8 mouse cellular contexts compared by ENCODE assay signal in the genomic region with DNA sequence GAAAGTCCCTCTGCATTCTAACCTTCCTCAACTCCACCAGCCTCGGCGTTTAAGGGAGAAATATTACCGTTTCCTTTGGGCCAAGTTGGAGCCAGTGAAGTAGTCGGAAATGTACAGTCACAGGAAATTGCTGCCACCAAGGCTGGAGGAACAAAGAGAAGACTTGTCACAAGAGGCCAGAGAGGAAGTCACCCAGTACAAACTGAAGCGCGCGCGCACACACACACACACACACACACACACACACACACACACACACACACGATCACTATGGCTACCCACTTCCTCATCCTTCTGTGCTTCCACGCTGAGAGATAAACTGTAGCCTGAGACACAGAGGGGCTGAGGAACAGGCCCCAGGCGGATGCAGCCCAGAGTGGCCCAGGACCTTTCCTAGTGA. TPM values are rescaled to one million over a fixed set of nuclear protein-coding genes. Genes with fewer than 3 reads are reported as not detected.
A peak's percentile ranks its signal among the peaks of the same experiment; 100 is the strongest.
DNase-seq lines count a peak whose midpoint lies in the region; ATAC-seq lines count a peak whose summit lies in the region.

No protein-coding gene starts in this region.

- WGBS in midbrain, embryonic 15.5 days, result 68% methylated on average over 11 of the region's 11 CpGs
- WGBS in midbrain, embryonic 11.5 days, result 72% methylated on average over 11 of the region's 11 CpGs
- WGBS in intestine, embryonic 16.5 days, result 58% methylated on average over 11 of the region's 11 CpGs

- H3K4me3 ChIP-seq in midbrain, embryonic 15.5 days, result no peak overlapping the region
- H3K4me3 ChIP-seq in midbrain, embryonic 11.5 days (ENCODE audit: low read depth, low read length), result no peak overlapping the region
- no peak overlapping the region for H3K4me3 ChIP-seq in intestine, embryonic 16.5 days (ENCODE audit: low read length)

- H3K27ac ChIP-seq in midbrain, embryonic 15.5 days, result 0 out of 2 replicates have a peak overlapping the region, but pooled peaks have one; percentile 29
- no peak overlapping the region for H3K27ac ChIP-seq in midbrain, embryonic 11.5 days (ENCODE audit: low read depth, low read length)
- peak overlapping the region; percentile 24; the same call in 1 of the 2 replicates for H3K27ac ChIP-seq in intestine, embryonic 16.5 days (ENCODE audit: low read length)

- H3K9ac ChIP-seq in midbrain, embryonic 15.5 days, result no peak overlapping the region
- no peak overlapping the region for H3K9ac ChIP-seq in midbrain, embryonic 11.5 days (ENCODE audit: low read length)
- H3K9ac ChIP-seq in intestine, embryonic 16.5 days (ENCODE audit: low read depth, low read length), result no peak overlapping the region

- H3K9me3 ChIP-seq in midbrain, embryonic 15.5 days, result no peaks in the 10 kb centered on the region
- no peaks in the 10 kb centered on the region for H3K9me3 ChIP-seq in midbrain, embryonic 11.5 days (ENCODE audit: control insufficient read depth, low read length)
- no peaks in the 10 kb centered on the region for H3K9me3 ChIP-seq in intestine, embryonic 16.5 days (ENCODE audit: control insufficient read depth, low read length)

- ATAC-seq in midbrain, embryonic 15.5 days (replicated peaks), result no peak
- ATAC-seq in midbrain, embryonic 11.5 days (ENCODE audit: low FRiP score), result no peak
- no peak for ATAC-seq in intestine, embryonic 16.5 days

- no peaks in the 10 kb centered on the region for H3K4me1 ChIP-seq in midbrain, embryonic 15.5 days
- no peaks in the 10 kb centered on the region for H3K4me1 ChIP-seq in midbrain, embryonic 11.5 days (ENCODE audit: control insufficient read depth, insufficient read depth, low read length)
- H3K4me1 ChIP-seq in intestine, embryonic 16.5 days (ENCODE audit: control insufficient read depth, insufficient read depth, low read length), result no peaks in the 10 kb centered on the region

- H3K4me2 ChIP-seq in midbrain, embryonic 15.5 days, result no peak overlapping the region
- H3K4me2 ChIP-seq in midbrain, embryonic 11.5 days, result no peak overlapping the region
- H3K4me2 ChIP-seq in intestine, embryonic 16.5 days (ENCODE audit: low read depth, low read length), result no peak overlapping the region

- DNase-seq in midbrain, embryonic 11.5 days (ENCODE audit: low spot score, missing footprints), result no peak
- peak; percentile 22 for DNase-seq in embryo, embryonic 11 days
- peak; percentile 73 for DNase-seq in lung, postnatal 10 days
- peak; percentile 24 for DNase-seq in telencephalon, adult 2 months (ENCODE audit: low read depth, low spot score)
- no peak for DNase-seq in frontal cortex, postnatal 36 days (ENCODE audit: low spot score in 2 of 2)
- no peak for DNase-seq in ovary, adult 18-20 months (ENCODE audit: low spot score)

- H3K27me3 ChIP-seq in midbrain, embryonic 15.5 days (replicated peaks), result 0 out of 2 replicates have a peak, but pooled peaks cover 4% of the 10 kb centered on the region
- H3K27me3 ChIP-seq in midbrain, embryonic 11.5 days (ENCODE audit: control insufficient read depth, insufficient read depth, low read length), result no peaks in the 10 kb centered on the region
- H3K27me3 ChIP-seq in intestine, embryonic 16.5 days (replicated peaks; ENCODE audit: control insufficient read depth, insufficient read depth, low read length), result no peaks in the 10 kb centered on the region

- no peaks in the 10 kb centered on the region for H3K36me3 ChIP-seq in midbrain, embryonic 15.5 days (replicated peaks)
- H3K36me3 ChIP-seq in midbrain, embryonic 11.5 days (ENCODE audit: control insufficient read depth, insufficient read depth, low read length), result no peaks in the 10 kb centered on the region
- H3K36me3 ChIP-seq in intestine, embryonic 16.5 days (ENCODE audit: control insufficient read depth, insufficient read depth, low read length), result no peaks in the 10 kb centered on the region

RNA-seq across cellular contexts. Expression of a gene that starts 19.2 kb away (rescaled TPM):
- polyA plus RNA-seq in midbrain, embryonic 15.5 days (2015; fragmentation: Nextera tagmentation; extraction: Ambion mirVana), result 27.8 and 36.6 TPM in 2 replicates
- 16.6 and 19.7 TPM in 2 replicates for polyA plus RNA-seq in midbrain, embryonic 11.5 days (2014; fragmentation: Nextera tagmentation; extraction: Ambion mirVana)
- 55.2 and 59.9 TPM in 2 replicates for polyA plus RNA-seq in intestine, embryonic 16.5 days (2015; fragmentation: Nextera tagmentation; extraction: Ambion mirVana)

RNA-seq across cellular contexts. Expression of a gene that starts 25.3 kb away (rescaled TPM):
- polyA plus RNA-seq in midbrain, embryonic 15.5 days (2015; fragmentation: Nextera tagmentation; extraction: Ambion mirVana), result 0.53 and 0.59 TPM in 2 replicates
- polyA plus RNA-seq in midbrain, embryonic 11.5 days (2014; fragmentation: Nextera tagmentation; extraction: Ambion mirVana), result 0.43 and 0.45 TPM in 2 replicates
- polyA plus RNA-seq in intestine, embryonic 16.5 days (2015; fragmentation: Nextera tagmentation; extraction: Ambion mirVana), result 2.4 and 3.1 TPM in 2 replicates

RNA-seq across cellular contexts. Expression of a gene that starts 27.2 kb away (rescaled TPM):
- 2.4 and 2.8 TPM in 2 replicates for polyA plus RNA-seq in midbrain, embryonic 15.5 days (2015; fragmentation: Nextera tagmentation; extraction: Ambion mirVana)
- polyA plus RNA-seq in midbrain, embryonic 11.5 days (2014; fragmentation: Nextera tagmentation; extraction: Ambion mirVana), result 0.63 and 1.2 TPM in 2 replicates
- 2.6 TPM in 2 replicates for polyA plus RNA-seq in intestine, embryonic 16.5 days (2015; fragmentation: Nextera tagmentation; extraction: Ambion mirVana)

RNA-seq across cellular contexts. Expression of a gene that starts 31.8 kb away (rescaled TPM):
- polyA plus RNA-seq in midbrain, embryonic 15.5 days (2015; fragmentation: Nextera tagmentation; extraction: Ambion mirVana), result 16.3 and 17.9 TPM in 2 replicates
- 5.3 and 5.9 TPM in 2 replicates for polyA plus RNA-seq in midbrain, embryonic 11.5 days (2014; fragmentation: Nextera tagmentation; extraction: Ambion mirVana)
- polyA plus RNA-seq in intestine, embryonic 16.5 days (2015; fragmentation: Nextera tagmentation; extraction: Ambion mirVana), result 2.5 and 3.0 TPM in 2 replicates

RNA-seq across cellular contexts. Expression of a gene that starts 51.0 kb away (rescaled TPM):
- 790 and 817 TPM in 2 replicates for polyA plus RNA-seq in midbrain, embryonic 15.5 days (2015; fragmentation: Nextera tagmentation; extraction: Ambion mirVana)
- polyA plus RNA-seq in midbrain, embryonic 11.5 days (2014; fragmentation: Nextera tagmentation; extraction: Ambion mirVana), result 128 and 134 TPM in 2 replicates
- 32.4 and 33.3 TPM in 2 replicates for polyA plus RNA-seq in intestine, embryonic 16.5 days (2015; fragmentation: Nextera tagmentation; extraction: Ambion mirVana)

Comparison
In these comparisons a context has a peak if more than half of its experiments do, and no peak if none do; other contexts are left out.
1. DNase-seq: peak in embryo, embryonic 11 days (single experiment), lung, postnatal 10 days (single experiment) and telencephalon, adult 2 months (single experiment); none in midbrain, embryonic 11.5 days (single experiment), frontal cortex, postnatal 36 days (0 of 2) and ovary, adult 18-20 months (single experiment).